Mouse (Mus musculus): Measurements from ENCODE around the gene Rela. TPM values are rescaled to one million over a fixed set of nuclear protein-coding genes. Genes with fewer than 3 reads are reported as not detected.

Rela gene
- polyA plus RNA-seq, 1 experiment from 2014 or later: 30.0 TPM

GRCm38 (mm10) chr19:5607705-5608410 is 29.4 kb upstream of the Rela start:
- Histone ChIP-seq H3K9me3 (ENCODE audit: control insufficient read depth, low read length) (no peaks in the 10 kb centered on the region), H3K27me3 (ENCODE audit: control insufficient read depth, insufficient read depth, low read length) (no peaks in the 10 kb centered on the region), H3K27ac (replicated peaks; ENCODE audit: low read depth, low read length) (no peak overlapping the region), H3K4me1 (ENCODE audit: control insufficient read depth, insufficient read depth, low read length) (peaks cover 26% of the 10 kb centered on the region), H3K4me3 (replicated peaks; ENCODE audit: low read depth, low read length) (no peak overlapping the region), H3K36me3 (ENCODE audit: control insufficient read depth, insufficient read depth, low read length) (peaks cover 60% of the 10 kb centered on the region), H3K9ac (replicated peaks; ENCODE audit: low read length) (no peak overlapping the region), H3K4me2 (ENCODE audit: low read length) (peak overlapping the region; percentile 19; the same call in 1 of the 2 replicates)
- 97% methylated on average over 26 of the region's 26 CpGs for WGBS
- no peak for DNase-seq
- ATAC-seq (ENCODE audit: low FRiP score, low TSS enrichment): no peak

DNA sequence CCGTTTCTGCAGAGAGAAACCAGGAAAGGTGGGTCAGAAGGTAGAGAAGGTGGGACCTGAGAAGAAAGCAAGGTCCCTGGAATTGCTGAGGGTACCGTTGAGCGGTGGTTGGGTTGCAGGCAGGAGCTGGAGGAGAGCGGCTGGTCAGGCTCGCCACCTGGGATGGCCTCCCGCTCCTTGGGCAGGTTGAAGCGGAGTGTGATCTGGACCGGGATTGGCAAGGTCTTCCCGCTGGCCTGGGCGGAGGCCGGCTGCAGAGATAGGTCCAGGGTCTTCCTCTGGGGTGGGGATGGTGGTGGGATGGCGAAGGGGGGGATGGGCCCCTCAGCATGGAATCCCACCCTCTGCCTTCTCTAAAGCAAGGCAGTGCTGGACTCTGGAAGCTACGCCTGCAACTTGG is 28.6 kb upstream of the Rela start:
- no peaks in the 10 kb centered on the region for H3K9me3 ChIP-seq (ENCODE audit: control insufficient read depth, low read length)
- H3K4me3 ChIP-seq (replicated peaks; ENCODE audit: low read depth, low read length): peak overlapping the region; percentile 63
- H3K4me1 ChIP-seq (ENCODE audit: control insufficient read depth, insufficient read depth, low read length): peaks cover 22% of the 10 kb centered on the region
- peak overlapping the region; percentile 99; the same call in 1 of the 2 replicates for H3K27ac ChIP-seq (replicated peaks; ENCODE audit: low read depth, low read length)
- peaks cover 52% of the 10 kb centered on the region for H3K36me3 ChIP-seq (ENCODE audit: control insufficient read depth, insufficient read depth, low read length)
- H3K4me2 ChIP-seq (ENCODE audit: low read length): peak overlapping the region; percentile 81
- H3K9ac ChIP-seq (replicated peaks; ENCODE audit: low read length): peak overlapping the region; percentile 89
- no peaks in the 10 kb centered on the region for H3K27me3 ChIP-seq (ENCODE audit: control insufficient read depth, insufficient read depth, low read length)
- DNase-seq (no peak), ATAC-seq (ENCODE audit: low FRiP score, low TSS enrichment) (no peak)
- 94% methylated on average over 13 of the region's 13 CpGs for WGBS

GRCm38 (mm10) chr19:5609171-5609546 is 28.1 kb upstream of the Rela start:
- Histone ChIP-seq H3K4me1 (ENCODE audit: control insufficient read depth, insufficient read depth, low read length) (peaks cover 22% of the 10 kb centered on the region), H3K9ac (replicated peaks; ENCODE audit: low read length) (peak overlapping the region; percentile 89), H3K9me3 (ENCODE audit: control insufficient read depth, low read length) (no peaks in the 10 kb centered on the region), H3K4me2 (ENCODE audit: low read length) (peak overlapping the region; percentile 81), H3K27ac (replicated peaks; ENCODE audit: low read depth, low read length) (peak overlapping the region; percentile 99), H3K36me3 (ENCODE audit: control insufficient read depth, insufficient read depth, low read length) (peaks cover 47% of the 10 kb centered on the region), H3K27me3 (ENCODE audit: control insufficient read depth, insufficient read depth, low read length) (no peaks in the 10 kb centered on the region), H3K4me3 (replicated peaks; ENCODE audit: low read depth, low read length) (peak overlapping the region; percentile 63)
- ATAC-seq (ENCODE audit: low FRiP score, low TSS enrichment) (no peak; the same call in 1 of the 2 replicates), DNase-seq (no peak)
- 64% methylated on average over 10 of the region's 10 CpGs for WGBS

GRCm38 (mm10) chr19:5609547-5610404 is 27.5 kb upstream of the Rela start, which contains the start of gene Kat5:
Gene Kat5 (minus strand): TSS chr19:5610237.
- Histone ChIP-seq H3K27me3 (ENCODE audit: control insufficient read depth, insufficient read depth, low read length) (no peaks in the 10 kb centered on the region), H3K4me3 (replicated peaks; ENCODE audit: low read depth, low read length) (peak within 1 kb of the TSS; percentile 63), H3K4me1 (ENCODE audit: control insufficient read depth, insufficient read depth, low read length) (peaks cover 22% of the 10 kb centered on the region), H3K4me2 (ENCODE audit: low read length) (peak within 1 kb of the TSS; percentile 81), H3K9me3 (ENCODE audit: control insufficient read depth, low read length) (no peaks in the 10 kb centered on the region), H3K27ac (replicated peaks; ENCODE audit: low read depth, low read length) (peak within 1 kb of the TSS; percentile 99), H3K36me3 (ENCODE audit: control insufficient read depth, insufficient read depth, low read length) (peaks cover 41% of the 10 kb centered on the region), H3K9ac (replicated peaks; ENCODE audit: low read length) (peak within 1 kb of the TSS; percentile 89)
- DNase-seq (peak; percentile 95), ATAC-seq (ENCODE audit: low FRiP score, low TSS enrichment) (peak; percentile 93)
- WGBS: under 1% methylated on average over 54 of the region's 55 CpGs

DNA sequence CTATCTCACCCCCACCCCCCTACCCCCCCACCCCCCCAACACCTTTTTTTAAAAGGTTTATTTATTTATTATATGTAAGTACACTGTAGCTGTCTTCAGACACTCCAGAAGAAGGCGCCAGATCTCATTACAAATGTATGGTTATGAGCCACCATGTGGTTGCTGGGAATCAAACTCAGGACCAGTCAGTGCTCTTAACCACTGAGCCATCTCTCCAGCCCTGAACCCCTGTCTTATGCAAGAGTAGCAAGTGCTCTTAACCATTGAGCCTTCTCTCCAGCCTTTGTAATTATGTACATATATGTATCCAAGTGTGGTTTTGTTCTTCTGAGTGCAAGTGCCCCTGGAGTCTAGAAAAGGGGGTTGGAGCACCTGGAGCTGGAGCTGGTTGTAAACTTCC is 25.3 kb upstream of the Rela start:
- H3K9ac ChIP-seq (replicated peaks; ENCODE audit: low read length): no peak overlapping the region
- H3K4me1 ChIP-seq (ENCODE audit: control insufficient read depth, insufficient read depth, low read length): peaks cover 22% of the 10 kb centered on the region
- H3K4me2 ChIP-seq (ENCODE audit: low read length): no peak overlapping the region
- ATAC-seq (ENCODE audit: low FRiP score, low TSS enrichment) (no peak), DNase-seq (no peak)
- no peak overlapping the region for H3K27ac ChIP-seq (replicated peaks; ENCODE audit: low read depth, low read length)
- H3K9me3 ChIP-seq (ENCODE audit: control insufficient read depth, low read length): no peaks in the 10 kb centered on the region
- 90% methylated on average over 1 of the region's 1 CpGs for WGBS
- peaks cover 19% of the 10 kb centered on the region for H3K36me3 ChIP-seq (ENCODE audit: control insufficient read depth, insufficient read depth, low read length)
- no peaks in the 10 kb centered on the region for H3K27me3 ChIP-seq (ENCODE audit: control insufficient read depth, insufficient read depth, low read length)
- H3K4me3 ChIP-seq (replicated peaks; ENCODE audit: low read depth, low read length): no peak overlapping the region

DNA sequence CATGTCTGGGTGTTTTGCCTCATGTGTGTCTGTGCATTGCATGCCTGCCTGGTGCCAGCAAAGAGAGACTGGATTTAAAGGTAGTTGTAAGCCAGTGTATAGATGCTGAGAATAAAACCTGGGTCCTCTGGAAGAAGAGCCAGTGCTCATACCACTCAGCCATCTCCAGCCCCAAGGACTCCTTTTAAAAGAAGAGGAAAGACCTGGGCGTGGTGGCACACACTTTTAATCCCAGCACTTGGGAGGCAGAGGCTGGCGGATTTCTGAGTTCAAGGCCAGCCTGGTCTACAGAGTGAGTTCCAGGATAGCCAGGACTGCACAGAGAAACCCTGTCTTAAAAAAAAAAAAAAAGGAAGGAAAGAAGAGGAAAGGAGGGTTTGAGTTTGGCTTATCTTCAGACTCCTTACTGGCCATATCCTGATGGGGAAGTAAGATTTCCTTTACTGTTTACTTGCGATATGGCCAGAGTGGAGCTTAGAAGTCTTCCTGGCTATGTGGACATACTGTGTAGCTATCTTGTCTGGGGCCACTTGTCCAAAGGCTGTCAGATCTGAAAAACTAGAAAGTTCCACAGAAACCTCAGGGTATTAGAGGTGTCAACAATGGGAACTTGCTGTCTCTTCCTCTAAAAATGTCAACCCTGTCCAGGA is 24.4 kb upstream of the Rela start:
- H3K9ac ChIP-seq (replicated peaks; ENCODE audit: low read length): no peak overlapping the region
- DNase-seq: no peak
- no peaks in the 10 kb centered on the region for H3K9me3 ChIP-seq (ENCODE audit: control insufficient read depth, low read length)
- 61% methylated on average over 3 of the region's 3 CpGs for WGBS
- ATAC-seq (ENCODE audit: low FRiP score, low TSS enrichment): no peak
- peaks cover 22% of the 10 kb centered on the region for H3K4me1 ChIP-seq (ENCODE audit: control insufficient read depth, insufficient read depth, low read length)
- no peak overlapping the region for H3K27ac ChIP-seq (replicated peaks; ENCODE audit: low read depth, low read length)
- H3K27me3 ChIP-seq (ENCODE audit: control insufficient read depth, insufficient read depth, low read length): no peaks in the 10 kb centered on the region
- H3K36me3 ChIP-seq (ENCODE audit: control insufficient read depth, insufficient read depth, low read length): peaks cover 10% of the 10 kb centered on the region
- no peak overlapping the region for H3K4me2 ChIP-seq (ENCODE audit: low read length)
- no peak overlapping the region for H3K4me3 ChIP-seq (replicated peaks; ENCODE audit: low read depth, low read length)

DNA sequence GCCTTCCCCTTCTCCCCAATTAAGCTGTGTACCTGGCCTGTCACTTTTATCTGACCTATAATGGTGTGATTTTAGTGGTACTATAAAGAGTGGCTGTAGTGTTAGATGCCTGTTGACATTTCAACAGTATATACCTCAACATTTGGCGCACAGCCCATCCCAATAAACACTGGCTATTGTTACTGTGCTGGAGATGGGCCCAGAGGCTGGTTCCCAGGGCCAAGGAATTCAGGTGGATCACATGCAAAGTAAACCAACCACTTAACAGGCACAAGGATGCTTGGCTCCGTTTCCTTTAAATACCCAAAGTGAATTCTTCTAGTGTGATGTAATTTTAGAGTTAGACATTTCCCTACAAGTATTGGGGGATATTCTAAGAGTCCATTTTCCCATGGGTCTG is 22.3 kb upstream of the Rela start:
- Histone ChIP-seq H3K27me3 (ENCODE audit: control insufficient read depth, insufficient read depth, low read length) (no peaks in the 10 kb centered on the region), H3K4me2 (ENCODE audit: low read length) (no peak overlapping the region), H3K4me3 (replicated peaks; ENCODE audit: low read depth, low read length) (no peak overlapping the region), H3K9ac (replicated peaks; ENCODE audit: low read length) (no peak overlapping the region), H3K4me1 (ENCODE audit: control insufficient read depth, insufficient read depth, low read length) (peaks cover 9% of the 10 kb centered on the region), H3K9me3 (ENCODE audit: control insufficient read depth, low read length) (no peaks in the 10 kb centered on the region), H3K36me3 (ENCODE audit: control insufficient read depth, insufficient read depth, low read length) (no peaks in the 10 kb centered on the region), H3K27ac (replicated peaks; ENCODE audit: low read depth, low read length) (no peak overlapping the region)
- no peak for ATAC-seq (ENCODE audit: low FRiP score, low TSS enrichment)
- WGBS: 77% methylated on average over 2 of the region's 2 CpGs
- no peak for DNase-seq

DNA sequence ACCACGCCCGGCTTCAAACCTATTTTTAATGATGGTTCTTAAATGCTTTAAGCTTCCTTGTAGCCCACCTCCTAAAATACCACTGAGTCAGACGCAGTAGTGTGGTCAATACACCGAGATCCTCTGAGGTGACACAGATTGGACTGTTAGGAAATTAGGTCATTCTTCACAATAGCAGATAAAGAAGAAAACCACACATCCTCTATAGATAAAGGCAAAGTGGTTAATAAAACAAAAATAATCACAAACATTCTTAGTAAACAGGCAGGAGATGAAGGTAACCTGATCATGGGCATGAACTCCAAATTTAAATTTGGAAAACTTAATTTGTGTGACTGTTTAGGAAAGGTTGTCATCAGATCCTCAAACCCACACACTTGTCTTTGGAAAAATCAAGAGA is 17.3 kb upstream of the Rela start:
- Histone ChIP-seq H3K4me1 (ENCODE audit: control insufficient read depth, insufficient read depth, low read length) (no peaks in the 10 kb centered on the region), H3K36me3 (ENCODE audit: control insufficient read depth, insufficient read depth, low read length) (no peaks in the 10 kb centered on the region), H3K9me3 (ENCODE audit: control insufficient read depth, low read length) (no peaks in the 10 kb centered on the region), H3K4me2 (ENCODE audit: low read length) (no peak overlapping the region), H3K4me3 (replicated peaks; ENCODE audit: low read depth, low read length) (no peak overlapping the region), H3K27me3 (ENCODE audit: control insufficient read depth, insufficient read depth, low read length) (no peaks in the 10 kb centered on the region), H3K9ac (replicated peaks; ENCODE audit: low read length) (no peak overlapping the region), H3K27ac (replicated peaks; ENCODE audit: low read depth, low read length) (no peak overlapping the region)
- ATAC-seq (ENCODE audit: low FRiP score, low TSS enrichment): no peak
- no peak for DNase-seq
- WGBS: 83% methylated on average over 4 of the region's 4 CpGs
